Mouse (Mus musculus) lung, postnatal 0 days (tissue): ENCODE results near the gene Grb7.

Experiments
- CTCF ChIP-seq: IDR thresholded peaks from 2 replicates; pipeline ENCODE4 v1.5.1; 2016; ENCODE audit warnings: antibody characterized with exemption, mild to moderate bottlenecking
- EP300 ChIP-seq: IDR thresholded peaks from 2 replicates; pipeline ENCODE4 v1.6.1; 2016; ENCODE audit warnings: antibody characterized with exemption, mild to moderate bottlenecking, control low read depth

DNA sequence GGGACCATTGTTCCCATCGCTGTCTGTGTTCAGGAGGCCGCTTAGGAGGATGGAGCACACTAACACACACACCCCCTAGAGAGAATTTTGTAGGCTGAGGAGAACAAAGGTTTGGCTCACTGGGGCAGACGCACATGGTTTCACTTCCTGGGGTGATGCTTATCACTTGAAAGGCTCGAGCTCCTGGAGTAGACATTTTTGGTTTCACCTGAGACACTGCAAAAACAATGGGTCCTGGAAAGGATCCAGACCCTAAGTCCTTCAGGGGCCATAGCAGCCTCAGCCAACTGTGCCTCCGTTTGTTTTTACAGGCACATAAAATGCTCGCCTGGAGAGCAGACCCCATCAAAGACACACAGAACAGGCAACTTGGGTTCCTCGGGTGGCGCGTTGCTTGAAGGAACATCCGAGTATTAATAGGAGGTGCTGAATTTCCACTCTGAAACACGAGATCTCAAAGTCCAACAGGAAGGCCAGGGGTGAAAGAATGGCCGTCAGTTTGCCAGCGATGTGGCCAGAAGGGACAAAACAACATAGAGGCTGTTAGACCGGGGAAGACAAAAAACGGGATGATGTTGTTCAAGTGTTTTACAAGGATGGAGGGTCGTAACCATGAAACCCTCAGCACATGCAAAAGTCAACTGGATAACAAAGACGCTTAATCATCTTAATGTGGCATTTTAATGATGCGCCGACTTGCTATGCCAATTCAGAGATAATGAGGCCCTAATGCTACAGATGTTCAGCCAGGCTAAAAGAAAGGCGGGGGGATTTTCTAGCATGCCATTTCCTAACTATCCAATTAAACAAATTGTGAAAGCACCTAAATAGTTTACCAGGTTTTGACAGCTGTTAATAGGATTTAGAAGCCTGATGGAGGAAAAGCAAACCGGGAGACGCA is 51.4 kb downstream of the Grb7 start:
- TF ChIP-seq CTCF (no peak), EP300 (no peak)
